ENCODE assay signal across 17 mouse cellular contexts in genomic region chr5:139813126-139813490, GRCm38 (mm10). TPM values are rescaled to one million over a fixed set of nuclear protein-coding genes. Genes with fewer than 3 reads are reported as not detected.
DNase-seq lines count a peak whose midpoint lies in the region; ATAC-seq and TF ChIP-seq lines count a peak whose summit lies in the region.
"Had no signal": no experiment of that assay in that cellular context is flagged by ENCODE, and none has a peak within 500 bp of the region (broad histone marks: within the 10 kb centered on the region; RNA-seq: fewer than 3 reads in every experiment).

No protein-coding gene starts in this region.

- H3K27me3 ChIP-seq in kidney, embryonic 14.5 days (ENCODE audit: control insufficient read depth, insufficient read depth, low read length), result peaks cover 17% of the 10 kb centered on the region
- H3K27me3 ChIP-seq in embryonic facial prominence, embryonic 13.5 days, result peaks cover 40% of the 10 kb centered on the region
- H3K27me3 ChIP-seq in intestine, postnatal 0 days (replicated peaks; ENCODE audit: control insufficient read depth, insufficient read depth, low read length), result no peaks in the 10 kb centered on the region; the same call in 1 of the 2 replicates
- H3K27me3 ChIP-seq in stomach, embryonic 15.5 days (replicated peaks), result 0 out of 2 replicates have a peak, but pooled peaks cover 5% of the 10 kb centered on the region

- no peak for TF ChIP-seq CTCF in intestine, postnatal 0 days (IDR thresholded peaks at IDR 0.05; ENCODE audit: low read depth)

- no peak overlapping the region for H3K4me3 ChIP-seq in kidney, embryonic 14.5 days (ENCODE audit: low read length)
- no peak overlapping the region for H3K4me3 ChIP-seq in embryonic facial prominence, embryonic 13.5 days
- peak overlapping the region; percentile 31 for H3K4me3 ChIP-seq in intestine, postnatal 0 days (ENCODE audit: low read depth, low read length)
- H3K4me3 ChIP-seq in stomach, embryonic 15.5 days (replicated peaks), result peak overlapping the region; percentile 40
- H3K4me3 ChIP-seq: limb, embryonic 12.5 days; neural tube, embryonic 15.5 days had no signal

- no peak for ATAC-seq in kidney, embryonic 14.5 days (ENCODE audit: low FRiP score, low TSS enrichment)
- no peak for ATAC-seq in embryonic facial prominence, embryonic 13.5 days (ENCODE audit: insufficient number of reproducible peaks, insufficient read depth, low FRiP score, low TSS enrichment, low read depth)
- no peak for ATAC-seq in intestine, postnatal 0 days
- ATAC-seq in stomach, embryonic 15.5 days (ENCODE audit: insufficient read depth, low FRiP score, low read depth), result peak; percentile 32; the same call in 1 of the 2 replicates

- no peak for DNase-seq in kidney, adult 8-10 months
- no peak for DNase-seq in adrenal gland, postnatal 14 days
- no peak for DNase-seq in left cerebral cortex, adult 9 months (ENCODE audit: low spot score in 2 of 2)
- DNase-seq: cerebellum, adult 11 months; gastrocnemius, postnatal 36 days; heart, postnatal 4 days had no signal

- H3K9ac ChIP-seq in kidney, embryonic 14.5 days (ENCODE audit: low read depth, low read length), result no peak overlapping the region
- no peak overlapping the region for H3K9ac ChIP-seq in embryonic facial prominence, embryonic 13.5 days
- H3K9ac ChIP-seq in intestine, postnatal 0 days (ENCODE audit: low read depth, low read length), result peak overlapping the region; percentile 40; the same call in 1 of the 2 replicates
- H3K9ac ChIP-seq in stomach, embryonic 15.5 days, result no peak overlapping the region
- H3K9ac ChIP-seq: limb, embryonic 12.5 days; neural tube, embryonic 15.5 days had no signal

- H3K4me1 ChIP-seq in kidney, embryonic 14.5 days (ENCODE audit: control insufficient read depth, insufficient read depth, low read length), result no peaks in the 10 kb centered on the region
- no peaks in the 10 kb centered on the region for H3K4me1 ChIP-seq in embryonic facial prominence, embryonic 13.5 days
- 0 out of 2 replicates have a peak, but pooled peaks cover 4% of the 10 kb centered on the region for H3K4me1 ChIP-seq in intestine, postnatal 0 days (replicated peaks; ENCODE audit: control insufficient read depth, insufficient read depth, low read length)
- H3K4me1 ChIP-seq in stomach, embryonic 15.5 days, result peaks cover 5% of the 10 kb centered on the region; the same call in 1 of the 2 replicates
- H3K4me1 ChIP-seq: limb, embryonic 12.5 days; neural tube, embryonic 15.5 days had no signal

- H3K36me3 ChIP-seq in kidney, embryonic 14.5 days (ENCODE audit: control insufficient read depth, insufficient read depth, low read length), result no peaks in the 10 kb centered on the region
- H3K36me3 ChIP-seq in embryonic facial prominence, embryonic 13.5 days, result no peaks in the 10 kb centered on the region
- H3K36me3 ChIP-seq in intestine, postnatal 0 days (ENCODE audit: control insufficient read depth, insufficient read depth), result peaks cover 5% of the 10 kb centered on the region
- H3K36me3 ChIP-seq in stomach, embryonic 15.5 days, result no peaks in the 10 kb centered on the region
- H3K36me3 ChIP-seq: limb, embryonic 12.5 days; neural tube, embryonic 15.5 days had no signal

- H3K9me3 ChIP-seq in kidney, embryonic 14.5 days (ENCODE audit: control insufficient read depth, low read length), result no peaks in the 10 kb centered on the region
- H3K9me3 ChIP-seq in embryonic facial prominence, embryonic 13.5 days, result no peaks in the 10 kb centered on the region
- H3K9me3 ChIP-seq in intestine, postnatal 0 days (ENCODE audit: control insufficient read depth), result no peaks in the 10 kb centered on the region
- H3K9me3 ChIP-seq in stomach, embryonic 15.5 days, result no peaks in the 10 kb centered on the region
- H3K9me3 ChIP-seq: neural tube, embryonic 15.5 days had no signal

- 24% methylated on average over 10 of the region's 10 CpGs for WGBS in kidney, embryonic 14.5 days
- WGBS in embryonic facial prominence, embryonic 13.5 days, result 44% methylated on average over 10 of the region's 10 CpGs
- WGBS in intestine, postnatal 0 days, result 23% methylated on average over 8 of the region's 10 CpGs
- 24% methylated on average over 10 of the region's 10 CpGs for WGBS in stomach, embryonic 15.5 days

- no peak overlapping the region for H3K27ac ChIP-seq in kidney, embryonic 14.5 days (ENCODE audit: low read depth, low read length)
- H3K27ac ChIP-seq in embryonic facial prominence, embryonic 13.5 days, result no peak overlapping the region
- peak overlapping the region; percentile 79 for H3K27ac ChIP-seq in intestine, postnatal 0 days (ENCODE audit: low read depth, low read length)
- peak overlapping the region; percentile 44; the same call in 1 of the 2 replicates for H3K27ac ChIP-seq in stomach, embryonic 15.5 days
- H3K27ac ChIP-seq: limb, embryonic 12.5 days; neural tube, embryonic 15.5 days had no signal

- H3K4me2 ChIP-seq in kidney, embryonic 14.5 days (replicated peaks; ENCODE audit: low read depth, low read length), result peak overlapping the region; percentile 33; the same call in 1 of the 2 replicates
- H3K4me2 ChIP-seq in embryonic facial prominence, embryonic 13.5 days, result 0 out of 2 replicates have a peak overlapping the region, but pooled peaks have one; percentile 40
- H3K4me2 ChIP-seq in intestine, postnatal 0 days (replicated peaks; ENCODE audit: low read depth), result peak overlapping the region; percentile 62
- H3K4me2 ChIP-seq in stomach, embryonic 15.5 days, result peak overlapping the region; percentile 43
- H3K4me2 ChIP-seq: neural tube, embryonic 15.5 days had no signal

RNA-seq across cellular contexts. Expression of gene Tmem184a, which starts 6.6 kb away (rescaled TPM):
- 3.7 and 4.9 TPM in 2 replicates for polyA plus RNA-seq in kidney, embryonic 14.5 days (2014; fragmentation: Nextera tagmentation; extraction: Ambion mirVana)
- polyA plus RNA-seq in embryonic facial prominence, embryonic 13.5 days (2015; fragmentation: Nextera tagmentation; extraction: Ambion mirVana), result 2.3 and 2.7 TPM in 2 replicates
- polyA plus RNA-seq in intestine, postnatal 0 days (2015; fragmentation: Nextera tagmentation; extraction: Ambion mirVana), result 197 and 218 TPM in 2 replicates
- 27.8 and 32.3 TPM in 2 replicates for polyA plus RNA-seq in stomach, embryonic 15.5 days (2015; fragmentation: Nextera tagmentation; extraction: Ambion mirVana)
- 0.56 and 0.89 TPM in 2 replicates for total RNA-seq in adrenal gland, postnatal 14 days (2021)
- total RNA-seq: megakaryocyte, adult 5-6 weeks had no signal

RNA-seq across cellular contexts. Expression of gene Gm26938, which starts 13.1 kb away (rescaled TPM):
- not detected in 2 replicates for polyA plus RNA-seq in kidney, embryonic 14.5 days (2014; fragmentation: Nextera tagmentation; extraction: Ambion mirVana)
- polyA plus RNA-seq in embryonic facial prominence, embryonic 13.5 days (2015; fragmentation: Nextera tagmentation; extraction: Ambion mirVana), result 0.90 TPM in 1 of 2 replicates, not detected in the other
- polyA plus RNA-seq in intestine, postnatal 0 days (2015; fragmentation: Nextera tagmentation; extraction: Ambion mirVana), result not detected in 2 replicates
- not detected in 2 replicates for polyA plus RNA-seq in stomach, embryonic 15.5 days (2015; fragmentation: Nextera tagmentation; extraction: Ambion mirVana)
- total RNA-seq in adrenal gland, postnatal 14 days (2021), result not detected in 2 replicates
- total RNA-seq: adrenal gland, postnatal 4 days; gastrocnemius, postnatal 36 days; heart, postnatal 4 days; layer of hippocampus, postnatal 14 days; monocyte, adult 5-6 weeks had no signal
- polyA plus RNA-seq: cortical plate, adult 2 months; neural tube, embryonic 15.5 days had no signal

RNA-seq across cellular contexts. Expression of gene Psmg3, which starts 13.6 kb away (rescaled TPM):
- 82.4 and 87.9 TPM in 2 replicates for polyA plus RNA-seq in kidney, embryonic 14.5 days (2014; fragmentation: Nextera tagmentation; extraction: Ambion mirVana)
- 59.8 and 65.4 TPM in 2 replicates for polyA plus RNA-seq in embryonic facial prominence, embryonic 13.5 days (2015; fragmentation: Nextera tagmentation; extraction: Ambion mirVana)
- 33.9 and 34.4 TPM in 2 replicates for polyA plus RNA-seq in intestine, postnatal 0 days (2015; fragmentation: Nextera tagmentation; extraction: Ambion mirVana)
- 73.5 and 74.9 TPM in 2 replicates for polyA plus RNA-seq in stomach, embryonic 15.5 days (2015; fragmentation: Nextera tagmentation; extraction: Ambion mirVana)
- total RNA-seq in adrenal gland, postnatal 14 days (2021), result 14.7 and 18.3 TPM in 2 replicates

RNA-seq across cellular contexts. Expression of gene Mafk, which starts 21.8 kb away (rescaled TPM):
- polyA plus RNA-seq in kidney, embryonic 14.5 days (2014; fragmentation: Nextera tagmentation; extraction: Ambion mirVana), result 2.5 and 5.3 TPM in 2 replicates
- polyA plus RNA-seq in embryonic facial prominence, embryonic 13.5 days (2015; fragmentation: Nextera tagmentation; extraction: Ambion mirVana), result 8.7 and 9.6 TPM in 2 replicates
- polyA plus RNA-seq in intestine, postnatal 0 days (2015; fragmentation: Nextera tagmentation; extraction: Ambion mirVana), result 23.1 and 25.5 TPM in 2 replicates
- polyA plus RNA-seq in stomach, embryonic 15.5 days (2015; fragmentation: Nextera tagmentation; extraction: Ambion mirVana), result 16.1 and 18.3 TPM in 2 replicates
- total RNA-seq in adrenal gland, postnatal 14 days (2021), result 25.1 and 29.8 TPM in 2 replicates

RNA-seq across cellular contexts. Expression of gene Ints1, which starts 37.6 kb away (rescaled TPM):
- polyA plus RNA-seq in kidney, embryonic 14.5 days (2014; fragmentation: Nextera tagmentation; extraction: Ambion mirVana), result 32.2 and 40.7 TPM in 2 replicates
- polyA plus RNA-seq in embryonic facial prominence, embryonic 13.5 days (2015; fragmentation: Nextera tagmentation; extraction: Ambion mirVana), result 24.5 and 29.0 TPM in 2 replicates
- polyA plus RNA-seq in intestine, postnatal 0 days (2015; fragmentation: Nextera tagmentation; extraction: Ambion mirVana), result 9.9 and 12.7 TPM in 2 replicates
- 19.2 and 21.3 TPM in 2 replicates for polyA plus RNA-seq in stomach, embryonic 15.5 days (2015; fragmentation: Nextera tagmentation; extraction: Ambion mirVana)
- 46.7 and 48.2 TPM in 2 replicates for total RNA-seq in adrenal gland, postnatal 14 days (2021)

Comparison
In these comparisons a context has a peak if more than half of its experiments do, and no peak if none do; other contexts are left out.
1. H3K27ac ChIP-seq: peak in intestine, postnatal 0 days (single experiment) and stomach, embryonic 15.5 days (single experiment); none in kidney, embryonic 14.5 days (single experiment) and embryonic facial prominence, embryonic 13.5 days (single experiment).
2. H3K4me3 ChIP-seq: peak in intestine, postnatal 0 days (single experiment) and stomach, embryonic 15.5 days (single experiment); none in kidney, embryonic 14.5 days (single experiment) and embryonic facial prominence, embryonic 13.5 days (single experiment).
3. Peak in every context shown above with its lines, with median percentiles within 50 percentile points of each other: H3K4me2 ChIP-seq.